Mouse (Mus musculus): ENCODE results near the gene Kifc3. TPM values are rescaled to one million over a fixed set of nuclear protein-coding genes. Genes with fewer than 3 reads are reported as not detected.

Kifc3 gene
- 6.8 and 9.3 TPM in 2 replicates for total RNA-seq (2014; rRNA removed)
- 17.3 and 28.3 TPM in 2 replicates for polyA plus RNA-seq (2012; rRNA removed)

DNA sequence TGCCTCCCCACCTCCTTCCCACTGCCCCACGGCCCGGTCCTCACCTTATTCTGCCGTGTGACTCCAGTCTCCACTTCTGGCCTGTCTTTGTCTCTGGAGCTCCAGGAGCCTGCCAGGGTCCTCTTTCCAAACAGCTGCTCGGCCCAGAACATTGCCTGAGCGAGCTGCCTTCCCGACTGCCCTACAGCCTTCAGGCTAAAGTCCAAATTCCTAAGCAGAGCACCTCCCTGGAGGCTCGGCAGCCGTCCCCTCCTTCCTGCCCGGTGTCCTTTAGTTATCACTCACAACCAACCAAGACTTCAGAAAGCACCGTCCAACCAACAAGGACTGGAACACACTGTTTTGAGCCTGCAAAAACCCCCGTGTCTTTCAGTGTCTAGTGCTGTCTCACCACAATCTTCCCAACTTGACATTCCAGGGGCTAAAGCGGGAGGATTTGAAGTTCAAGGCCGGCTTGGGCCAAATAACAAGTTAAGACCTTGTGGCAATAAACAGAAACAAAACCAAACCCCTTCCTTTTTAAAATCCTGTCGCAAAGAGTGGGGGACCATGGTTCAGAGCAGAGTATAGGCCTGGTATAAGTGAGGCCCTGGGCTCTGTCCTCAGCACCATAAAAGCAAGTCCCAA, at the start of gene Kifc3:
Gene Kifc3 (minus strand): TSS at position 164 of the 627 bp plus-strand sequence.
- no peak for TF ChIP-seq CTCF (IDR thresholded peaks at IDR 0.05; ENCODE audit: low read depth, low read length)
- TF ChIP-seq POLR2A (IDR thresholded peaks at IDR 0.05; ENCODE audit: extremely low read depth, insufficient read depth, low read length) = no peak
- H3K79me2 ChIP-seq (ENCODE audit: control insufficient read depth, insufficient read depth, low read length) = no peaks in the 10 kb centered on the region
- H3K36me3 ChIP-seq (ENCODE audit: control insufficient read depth, insufficient read depth, low read length) = no peaks in the 10 kb centered on the region
- 65% methylated on average over 14 of the region's 14 CpGs for WGBS
- no peak within 1 kb of the TSS for H3K9ac ChIP-seq (ENCODE audit: low read depth, low read length)
- peak; percentile 37 for DNase-seq (ENCODE audit: extremely low read depth, low read depth, low spot score)
- H3K4me3 ChIP-seq (ENCODE audit: insufficient read depth, low read depth, low read length) = no peak within 1 kb of the TSS
- no peak within 1 kb of the TSS for H3K27ac ChIP-seq (replicated peaks; ENCODE audit: insufficient read depth, low read depth, low read length)
- H3K4me1 ChIP-seq (ENCODE audit: control insufficient read depth, insufficient read depth, low read length) = peaks cover 3% of the 10 kb centered on the region; the same call in 1 of the 2 replicates
- no peaks in the 10 kb centered on the region for H3K27me3 ChIP-seq (ENCODE audit: control insufficient read depth, insufficient read depth, low read length)

DNA sequence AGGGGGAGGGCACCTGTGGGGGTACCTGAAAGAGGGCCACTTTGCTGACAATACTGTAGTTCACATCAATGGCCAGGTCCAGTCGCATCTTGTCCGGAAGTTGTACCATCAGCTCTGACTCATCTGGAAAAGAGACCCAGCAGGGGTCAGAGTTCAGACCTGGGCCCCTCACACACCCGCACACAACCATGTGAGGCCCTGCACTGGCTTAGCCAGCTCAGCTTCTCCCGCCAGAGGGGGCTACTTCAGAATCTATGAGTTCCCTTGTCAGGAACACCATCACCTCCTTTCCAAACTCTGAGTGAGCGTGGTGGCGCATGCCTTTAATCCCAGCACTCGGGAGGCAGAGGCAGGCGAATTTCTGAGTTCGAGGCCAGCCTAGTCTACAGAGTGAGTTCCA, 49.4 kb upstream of the Kifc3 start:
- no peaks in the 10 kb centered on the region for H3K36me3 ChIP-seq (ENCODE audit: control insufficient read depth, insufficient read depth, low read length)
- H3K9ac ChIP-seq (ENCODE audit: low read depth, low read length) = no peak overlapping the region
- H3K4me1 ChIP-seq (ENCODE audit: control insufficient read depth, insufficient read depth, low read length) = peaks cover 2% of the 10 kb centered on the region; the same call in 1 of the 2 replicates
- DNase-seq (ENCODE audit: extremely low read depth, low read depth, low spot score) = no peak
- H3K27me3 ChIP-seq (ENCODE audit: control insufficient read depth, insufficient read depth, low read length) = no peaks in the 10 kb centered on the region
- no peak overlapping the region for H3K27ac ChIP-seq (replicated peaks; ENCODE audit: insufficient read depth, low read depth, low read length)
- no peak for TF ChIP-seq POLR2A (IDR thresholded peaks at IDR 0.05; ENCODE audit: extremely low read depth, insufficient read depth, low read length)
- TF ChIP-seq CTCF (IDR thresholded peaks at IDR 0.05; ENCODE audit: low read depth, low read length) = no peak
- no peak overlapping the region for H3K4me3 ChIP-seq (ENCODE audit: insufficient read depth, low read depth, low read length)
- 66% methylated on average over 9 of the region's 9 CpGs for WGBS
- no peaks in the 10 kb centered on the region for H3K79me2 ChIP-seq (ENCODE audit: control insufficient read depth, insufficient read depth, low read length)

- TF ChIP-seq POLR2A (IDR thresholded peaks at IDR 0.05; ENCODE audit: extremely low read depth, insufficient read depth, low read length) (no peak), CTCF (IDR thresholded peaks at IDR 0.05; ENCODE audit: low read depth, low read length) (peak; percentile 21; the same call in 1 of the 2 replicates)
Observed at GRCm38 (mm10) chr8:95249847-95250246, 47.2 kb upstream of the Kifc3 start.

DNA sequence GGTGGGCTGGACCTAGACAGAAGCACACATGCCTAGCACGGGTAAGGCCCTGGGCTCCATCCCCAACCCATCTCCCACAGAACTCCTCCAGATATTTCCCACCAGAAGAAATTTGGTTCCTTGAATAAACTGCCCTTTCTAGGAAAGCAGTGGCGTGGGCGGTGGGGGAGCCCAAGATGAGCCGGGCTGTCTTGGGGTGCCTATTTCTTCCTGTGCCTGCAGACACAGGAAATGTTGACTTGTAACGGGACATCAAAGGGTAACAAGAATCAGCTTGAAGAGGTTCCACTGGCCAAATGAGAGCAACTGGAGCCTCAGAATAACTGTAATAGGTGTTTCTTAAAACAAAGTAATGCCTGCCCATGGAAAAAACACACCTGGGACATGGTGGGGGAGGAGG, 44.7 kb upstream of the Kifc3 start:
- Histone ChIP-seq H3K79me2 (ENCODE audit: control insufficient read depth, insufficient read depth, low read length) (no peaks in the 10 kb centered on the region), H3K4me1 (ENCODE audit: control insufficient read depth, insufficient read depth, low read length) (no peaks in the 10 kb centered on the region), H3K9ac (ENCODE audit: low read depth, low read length) (no peak overlapping the region), H3K36me3 (ENCODE audit: control insufficient read depth, insufficient read depth, low read length) (no peaks in the 10 kb centered on the region), H3K4me3 (ENCODE audit: insufficient read depth, low read depth, low read length) (no peak overlapping the region), H3K27ac (replicated peaks; ENCODE audit: insufficient read depth, low read depth, low read length) (no peak overlapping the region), H3K27me3 (ENCODE audit: control insufficient read depth, insufficient read depth, low read length) (no peaks in the 10 kb centered on the region)
- TF ChIP-seq POLR2A (IDR thresholded peaks at IDR 0.05; ENCODE audit: extremely low read depth, insufficient read depth, low read length) (no peak), CTCF (IDR thresholded peaks at IDR 0.05; ENCODE audit: low read depth, low read length) (no peak)
- 86% methylated on average over 5 of the region's 5 CpGs for WGBS
- no peak for DNase-seq (ENCODE audit: extremely low read depth, low read depth, low spot score)

More at GRCm38 (mm10) chr8:95249847-95250246, 47.2 kb upstream of the Kifc3 start:
- Histone ChIP-seq H3K4me3 (ENCODE audit: insufficient read depth, low read depth, low read length) (no peak overlapping the region), H3K36me3 (ENCODE audit: control insufficient read depth, insufficient read depth, low read length) (no peaks in the 10 kb centered on the region), H3K27me3 (ENCODE audit: control insufficient read depth, insufficient read depth, low read length) (no peaks in the 10 kb centered on the region), H3K9ac (ENCODE audit: low read depth, low read length) (no peak overlapping the region), H3K27ac (replicated peaks; ENCODE audit: insufficient read depth, low read depth, low read length) (no peak overlapping the region), H3K4me1 (ENCODE audit: control insufficient read depth, insufficient read depth, low read length) (no peaks in the 10 kb centered on the region), H3K79me2 (ENCODE audit: control insufficient read depth, insufficient read depth, low read length) (no peaks in the 10 kb centered on the region)
- 47% methylated on average over 4 of the region's 4 CpGs for WGBS
- DNase-seq (ENCODE audit: extremely low read depth, low read depth, low spot score) = peak; percentile 17

- TF ChIP-seq CTCF (IDR thresholded peaks at IDR 0.05; ENCODE audit: low read depth, low read length) (no peak), POLR2A (IDR thresholded peaks at IDR 0.05; ENCODE audit: extremely low read depth, insufficient read depth, low read length) (no peak)
- no peak overlapping the region for H3K4me3 ChIP-seq (ENCODE audit: insufficient read depth, low read depth, low read length)
- no peaks in the 10 kb centered on the region for H3K79me2 ChIP-seq (ENCODE audit: control insufficient read depth, insufficient read depth, low read length)
- DNase-seq (ENCODE audit: extremely low read depth, low read depth, low spot score) = no peak
- no peak overlapping the region for H3K9ac ChIP-seq (ENCODE audit: low read depth, low read length)
- WGBS = 69% methylated on average over 5 of the region's 5 CpGs
- no peaks in the 10 kb centered on the region for H3K36me3 ChIP-seq (ENCODE audit: control insufficient read depth, insufficient read depth, low read length)
- H3K27me3 ChIP-seq (ENCODE audit: control insufficient read depth, insufficient read depth, low read length) = no peaks in the 10 kb centered on the region
- H3K27ac ChIP-seq (replicated peaks; ENCODE audit: insufficient read depth, low read depth, low read length) = no peak overlapping the region
- no peaks in the 10 kb centered on the region for H3K4me1 ChIP-seq (ENCODE audit: control insufficient read depth, insufficient read depth, low read length)
Observed at GRCm38 (mm10) chr8:95245180-95245579, 42.6 kb upstream of the Kifc3 start.

DNA sequence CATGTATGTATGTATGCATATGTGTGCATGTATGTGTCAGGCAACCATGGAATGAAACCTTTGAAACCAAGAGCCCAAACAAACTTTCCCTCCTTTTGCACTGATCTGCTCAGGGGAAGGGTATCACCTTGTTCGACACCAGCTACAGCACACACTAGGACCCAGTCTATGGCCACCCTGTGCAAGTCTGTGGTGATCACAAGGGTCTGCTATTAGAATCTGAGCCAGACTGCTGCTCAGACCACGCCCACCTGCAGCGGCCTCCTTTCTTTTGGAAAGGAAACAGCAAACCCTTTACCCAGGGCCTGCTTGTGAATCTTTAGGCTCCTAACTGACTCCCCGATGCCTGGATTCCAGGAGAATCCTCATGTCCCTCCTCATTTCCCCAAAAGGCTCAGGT, 41.2 kb upstream of the Kifc3 start:
- Histone ChIP-seq H3K79me2 (ENCODE audit: control insufficient read depth, insufficient read depth, low read length) (no peaks in the 10 kb centered on the region), H3K9ac (ENCODE audit: low read depth, low read length) (no peak overlapping the region), H3K4me3 (ENCODE audit: insufficient read depth, low read depth, low read length) (no peak overlapping the region), H3K4me1 (ENCODE audit: control insufficient read depth, insufficient read depth, low read length) (no peaks in the 10 kb centered on the region), H3K36me3 (ENCODE audit: control insufficient read depth, insufficient read depth, low read length) (no peaks in the 10 kb centered on the region), H3K27me3 (ENCODE audit: control insufficient read depth, insufficient read depth, low read length) (no peaks in the 10 kb centered on the region), H3K27ac (replicated peaks; ENCODE audit: insufficient read depth, low read depth, low read length) (no peak overlapping the region)
- no peak for DNase-seq (ENCODE audit: extremely low read depth, low read depth, low spot score)
- WGBS = 91% methylated on average over 4 of the region's 4 CpGs
- TF ChIP-seq POLR2A (IDR thresholded peaks at IDR 0.05; ENCODE audit: extremely low read depth, insufficient read depth, low read length) (no peak), CTCF (IDR thresholded peaks at IDR 0.05; ENCODE audit: low read depth, low read length) (no peak)

Measured in liver, adult 2 months (tissue).